Mouse (Mus musculus) testis, adult 2 months (tissue): ENCODE measurements around the gene Clec4d. TPM values are rescaled to one million over a fixed set of nuclear protein-coding genes. Genes with fewer than 3 reads are reported as not detected.
"Not testable (repeated sequence)": the region's sequence is repeated elsewhere in the genome, so short reads cannot be mapped to it uniquely, and the experiment has no call there.

Experiments used
- H3K27ac ChIP-seq: fragments of 200-500 bp; 2 replicates; pipeline ENCODE4 v1.5.1; 2012; ENCODE audit warnings: low read depth, low read length; ENCODE audit not compliant: control insufficient read depth, insufficient read depth
- H3K27me3 ChIP-seq: fragments of 200-500 bp; 2 replicates; pipeline ENCODE4 v1.6.1; 2012; ENCODE audit warnings: mild to moderate bottlenecking, low read length, moderate library complexity; ENCODE audit not compliant: control insufficient read depth, insufficient read depth
- H3K36me3 ChIP-seq: fragments of 200-500 bp; 2 replicates; pipeline ENCODE4 v1.6.1; 2012; ENCODE audit warnings: mild to moderate bottlenecking, low read length; ENCODE audit not compliant: control insufficient read depth, insufficient read depth
- H3K4me1 ChIP-seq: fragments of 200-500 bp; 2 replicates; pipeline ENCODE4 v1.6.1; 2012; ENCODE audit warnings: low read length; ENCODE audit not compliant: control insufficient read depth, insufficient read depth
- H3K4me3 ChIP-seq: fragments of 200-500 bp; 2 replicates; pipeline ENCODE4 v1.5.1; 2012; ENCODE audit warnings: low read depth, mild to moderate bottlenecking, low read length, moderate library complexity, mixed read lengths; ENCODE audit not compliant: control insufficient read depth
- CTCF ChIP-seq: fragments of 200-500 bp; IDR thresholded peaks from 2 replicates; pipeline ENCODE4 v1.5.1; 2012; ENCODE audit warnings: low read depth, mild to moderate bottlenecking, inconsistent platforms, low read length, moderate library complexity; ENCODE audit not compliant: control insufficient read depth, insufficient read depth, insufficient replicate concordance
- POLR2A ChIP-seq: fragments of 200-500 bp; IDR thresholded peaks from 2 replicates; pipeline ENCODE4 v1.6.1; 2012; ENCODE audit warnings: low read depth, mild to moderate bottlenecking, inconsistent platforms, low read length, moderate library complexity; ENCODE audit not compliant: control insufficient read depth
- polyA plus RNA-seq: library from polyadenylated mRNA; depleted of rRNA; stranded (reverse); fragments of >200 nt; gene quantifications from 2 replicates; pipeline ENCODE4 v1.2.3, GENCODE M21; 2012

Clec4d gene
- polyA plus RNA-seq, 1 experiment = not detected

DNA sequence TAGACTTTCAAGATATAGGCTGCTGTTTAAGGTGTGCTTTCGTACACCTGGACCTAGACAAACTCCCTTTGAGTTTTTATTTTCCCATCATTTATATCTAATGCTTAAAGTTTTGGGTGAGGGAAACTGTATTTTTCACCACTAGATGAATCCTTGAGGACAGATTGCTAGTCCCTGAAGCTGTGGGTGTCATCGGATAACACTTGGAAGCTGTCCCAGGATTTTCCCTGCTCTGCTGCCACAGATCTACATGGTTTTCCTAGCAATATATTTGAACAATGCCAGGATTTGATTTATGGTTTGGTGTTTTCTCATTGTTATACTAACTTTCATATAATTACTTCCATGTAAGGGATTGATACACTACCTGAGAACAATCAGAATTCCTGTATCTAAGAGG is 17.5 kb downstream of the Clec4d start:
- TF ChIP-seq CTCF (no peak), POLR2A (no peak)
- no peaks in the 10 kb centered on the region for H3K27me3 ChIP-seq
- H3K27ac ChIP-seq = no peak overlapping the region
- H3K4me1 ChIP-seq = no peaks in the 10 kb centered on the region
- no peaks in the 10 kb centered on the region for H3K36me3 ChIP-seq
- H3K4me3 ChIP-seq = no peak overlapping the region

DNA sequence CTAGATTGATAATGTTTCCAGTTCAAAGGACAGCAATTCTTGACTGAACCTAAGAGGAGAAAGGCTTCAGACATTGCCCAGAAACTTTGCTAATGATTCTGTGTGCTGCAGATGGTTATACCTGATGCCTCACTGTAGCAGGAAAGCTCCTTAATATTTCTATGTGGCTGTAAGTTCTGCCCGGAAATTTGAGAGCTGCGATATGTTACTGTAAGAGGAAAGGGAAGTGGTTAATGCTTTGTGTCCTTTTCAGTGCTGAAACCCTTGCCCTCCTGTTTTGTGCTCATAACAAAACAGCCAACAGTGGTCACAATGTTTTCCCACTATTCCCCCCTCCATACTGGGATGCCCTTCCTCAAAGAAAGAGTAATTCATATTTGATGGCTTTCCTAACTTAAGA is 24.4 kb downstream of the Clec4d start:
- Histone ChIP-seq H3K27me3 (no peaks in the 10 kb centered on the region), H3K36me3 (no peaks in the 10 kb centered on the region), H3K4me3 (no peak overlapping the region), H3K27ac (no peak overlapping the region), H3K4me1 (no peaks in the 10 kb centered on the region)
- TF ChIP-seq POLR2A = no peak
- no peak for TF ChIP-seq CTCF

DNA sequence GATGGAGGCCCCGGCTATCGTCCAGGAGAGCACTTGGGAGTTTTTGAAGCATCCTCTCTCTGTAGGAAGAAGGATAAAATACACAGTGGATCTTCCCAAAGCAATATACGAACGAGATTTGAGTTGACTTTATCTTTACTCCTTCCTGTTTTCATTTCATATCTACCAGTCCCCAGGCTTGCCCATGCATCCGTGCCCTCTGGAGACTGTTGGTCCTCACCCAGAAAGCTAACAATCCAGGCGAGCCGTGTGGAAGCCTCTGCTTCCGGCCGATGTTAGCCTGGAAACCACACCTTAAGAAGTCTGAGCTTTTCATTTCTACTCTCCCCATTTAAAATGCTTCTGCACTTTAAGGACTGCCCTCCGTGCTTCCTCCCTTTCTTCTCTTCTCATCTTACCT is 27.0 kb downstream of the Clec4d start:
- Histone ChIP-seq H3K27ac (no peak overlapping the region), H3K36me3 (no peaks in the 10 kb centered on the region), H3K27me3 (no peaks in the 10 kb centered on the region), H3K4me1 (no peaks in the 10 kb centered on the region), H3K4me3 (no peak overlapping the region)
- TF ChIP-seq POLR2A = no peak
- no peak for TF ChIP-seq CTCF

DNA sequence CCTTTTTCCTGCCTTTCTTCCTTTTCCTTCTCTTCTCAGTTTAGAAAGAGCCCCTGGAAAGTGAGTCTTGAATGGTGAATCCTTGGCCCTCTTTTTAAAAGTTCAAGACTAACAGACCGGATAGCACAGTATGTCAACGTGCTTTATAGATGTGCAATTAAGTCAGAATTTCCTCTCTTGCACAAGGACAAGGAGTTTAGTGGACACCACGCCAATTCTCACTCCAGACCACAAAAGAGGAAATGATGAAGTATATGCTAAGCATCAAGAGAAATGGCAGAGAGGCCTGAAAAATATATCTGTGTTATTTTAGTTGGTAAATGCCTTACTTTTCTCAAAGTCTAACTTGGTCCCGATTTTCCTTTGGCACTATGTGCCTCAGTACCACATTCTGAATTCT is 27.8 kb downstream of the Clec4d start, which contains the start of gene Clec4e:
TSS of gene Clec4e (minus strand) at position 118 of the 400 bp plus-strand sequence.
- H3K4me1 ChIP-seq = no peaks in the 10 kb centered on the region
- no peak for TF ChIP-seq POLR2A
- TF ChIP-seq CTCF = no peak
- no peak within 1 kb of the TSS for H3K27ac ChIP-seq
- H3K27me3 ChIP-seq = no peaks in the 10 kb centered on the region
- no peak within 1 kb of the TSS for H3K4me3 ChIP-seq
- H3K36me3 ChIP-seq = no peaks in the 10 kb centered on the region

DNA sequence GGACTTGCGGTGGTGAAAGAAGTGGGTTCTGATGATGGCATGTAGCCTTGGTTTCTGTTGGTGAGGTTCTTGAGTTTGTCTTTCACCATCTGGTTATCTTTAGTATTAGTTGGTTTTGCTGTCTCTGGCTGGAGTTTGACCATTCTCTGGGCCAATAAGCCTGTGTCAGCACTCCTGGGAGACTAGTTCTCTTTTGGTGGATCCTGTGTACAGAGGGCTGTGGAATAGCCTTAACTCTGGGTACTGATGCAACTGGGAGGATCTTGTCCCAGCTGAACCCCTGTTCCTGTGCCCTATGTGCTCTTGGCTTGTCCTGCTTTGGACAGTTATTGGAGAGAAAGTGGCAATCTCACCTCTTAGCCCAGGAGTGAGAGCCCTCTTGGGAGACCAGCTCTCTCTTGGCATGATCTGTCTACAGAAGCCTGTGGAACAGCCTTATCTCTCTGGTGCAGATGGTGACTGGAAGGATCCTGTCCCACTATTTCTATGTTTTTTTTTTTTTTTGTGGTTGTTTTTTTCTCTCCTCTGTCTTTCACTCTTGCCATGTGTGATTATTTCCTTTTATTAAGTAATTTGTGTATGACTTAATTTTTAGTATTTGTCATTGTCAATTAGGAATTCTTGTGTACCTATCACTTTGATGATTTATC is 31.0 kb downstream of the Clec4d start:
- H3K27ac ChIP-seq = no peak overlapping the region
- H3K4me1 ChIP-seq = no peaks in the 10 kb centered on the region
- TF ChIP-seq CTCF = no peak
- no peak for TF ChIP-seq POLR2A
- no peaks in the 10 kb centered on the region for H3K36me3 ChIP-seq
- no peaks in the 10 kb centered on the region for H3K27me3 ChIP-seq
- no peak overlapping the region for H3K4me3 ChIP-seq

DNA sequence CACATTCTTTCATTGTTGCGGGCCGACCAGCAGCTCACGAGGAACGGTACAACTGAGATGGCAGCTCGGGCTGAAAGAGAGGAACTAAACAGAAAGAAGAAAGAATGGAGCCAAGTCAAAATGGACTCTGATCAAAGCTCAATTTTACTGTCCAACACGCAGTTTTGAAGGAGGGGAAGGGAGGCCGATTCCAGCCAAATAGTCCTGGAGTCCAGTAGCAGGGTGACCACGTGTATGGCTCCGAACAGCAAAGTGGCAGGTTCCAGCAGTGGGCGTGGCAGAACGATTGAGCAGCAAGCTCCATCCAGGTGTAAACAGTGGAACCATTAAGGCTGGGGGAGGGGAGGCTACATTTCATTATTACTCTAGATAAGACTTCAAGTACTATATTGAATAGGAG is 31.6 kb downstream of the Clec4d start:
- not testable (repeated sequence) for H3K36me3 ChIP-seq, H3K4me3 ChIP-seq, H3K27ac ChIP-seq, H3K4me1 ChIP-seq, H3K27me3 ChIP-seq

DNA sequence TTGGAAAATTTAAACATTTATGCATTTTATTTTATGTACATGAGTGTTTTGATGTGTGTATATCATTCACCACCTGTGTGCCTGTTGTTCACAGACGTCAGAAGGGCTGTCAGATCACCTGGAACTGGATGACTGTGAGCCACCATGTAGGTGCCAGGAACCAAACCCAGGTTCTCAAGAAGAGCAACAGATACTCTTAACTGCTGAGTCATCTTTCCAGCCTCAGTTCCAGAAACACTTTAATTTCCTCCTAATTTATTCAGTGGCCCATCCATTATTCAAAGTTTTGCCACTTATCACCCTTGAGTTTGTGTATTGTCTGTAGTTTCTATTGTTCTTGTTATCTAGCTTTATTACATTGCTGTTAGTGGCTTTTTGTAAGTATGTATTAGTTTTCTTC is 34.8 kb downstream of the Clec4d start:
- TF ChIP-seq POLR2A = no peak
- no peak for TF ChIP-seq CTCF
- H3K4me3 ChIP-seq = no peak overlapping the region

DNA sequence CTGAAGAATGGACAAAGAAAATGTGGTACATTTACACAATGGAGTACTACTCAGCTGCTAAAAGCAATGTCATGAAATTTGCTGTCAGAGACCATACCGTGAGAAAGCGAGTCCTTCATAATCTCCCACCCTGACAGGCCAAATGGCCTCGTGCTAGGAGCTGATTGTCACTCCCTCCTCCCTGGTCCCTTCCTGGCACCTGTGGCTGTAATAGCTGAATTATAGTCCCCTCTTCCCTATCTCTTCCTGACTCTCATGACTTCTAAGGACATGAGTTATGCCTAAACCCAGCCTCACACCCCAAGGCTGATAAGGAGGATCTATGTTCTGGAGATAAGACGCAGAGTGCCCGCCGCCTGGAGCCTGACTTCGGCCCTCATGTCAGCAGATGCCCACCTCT is 44.4 kb downstream of the Clec4d start:
- not testable (repeated sequence) for H3K4me3 ChIP-seq, H3K4me1 ChIP-seq, H3K27me3 ChIP-seq, H3K36me3 ChIP-seq, H3K27ac ChIP-seq

More for the DNA sequence above, 34.8 kb downstream of the Clec4d start:
- H3K27ac ChIP-seq = no peak overlapping the region
- H3K27me3 ChIP-seq = no peaks in the 10 kb centered on the region
- no peaks in the 10 kb centered on the region for H3K36me3 ChIP-seq
- H3K4me1 ChIP-seq = no peaks in the 10 kb centered on the region
